Mouse (Mus musculus) bone marrow macrophage, adult 2 months (primary cell): Measurements from ENCODE around the gene Nenf.

ENCODE experiments used
- CTCF ChIP-seq: IDR thresholded peaks from 2 replicates; pipeline ENCODE4 v1.5.1; 2012; ENCODE audit warnings: low read depth, mild to moderate bottlenecking, low read length, moderate library complexity
- POLR2A ChIP-seq: IDR thresholded peaks from 2 replicates; pipeline ENCODE4 v1.6.1; 2012; ENCODE audit warnings: mild to moderate bottlenecking, low read depth, low read length, borderline replicate concordance

GRCm38 (mm10) chr1:191347602-191348001, 29.6 kb upstream of the Nenf start:
- TF ChIP-seq POLR2A (no peak), CTCF (no peak)
